Comparison of ENCODE assay signal across 15 mouse cellular contexts in genomic region chr9:75568399-75568798, GRCm38 (mm10).
"Had no signal": no experiment of that assay in that cellular context is flagged by ENCODE, and none has a peak within 500 bp of the region (broad histone marks: within the 10 kb centered on the region; RNA-seq: fewer than 3 reads in every experiment).

No protein-coding gene starts in this region.

- H3K27me3 ChIP-seq: midbrain, embryonic 15.5 days; neural tube, embryonic 12.5 days had no signal

- H3K36me3 ChIP-seq: liver, embryonic 15.5 days had no signal

- H3K9ac ChIP-seq: liver, embryonic 15.5 days; midbrain, embryonic 15.5 days; neural tube, embryonic 12.5 days had no signal

- H3K4me1 ChIP-seq: midbrain, embryonic 15.5 days; neural tube, embryonic 12.5 days had no signal

- ATAC-seq: intestine, embryonic 16.5 days; lung, postnatal 0 days; midbrain, embryonic 15.5 days had no signal

- H3K4me3 ChIP-seq: liver, embryonic 15.5 days; megakaryocyte, embryonic 14.5 days; midbrain, embryonic 15.5 days; neural tube, embryonic 12.5 days had no signal

- H3K9me3 ChIP-seq: liver, embryonic 15.5 days; megakaryocyte, embryonic 14.5 days; midbrain, embryonic 15.5 days; neural tube, embryonic 12.5 days had no signal

- DNase-seq: kidney, adult 2 months; kidney, postnatal 36 days; left cerebral cortex, postnatal 4 days; lung, adult 2 months; lung, postnatal 36 days; retina, postnatal 1 day; right cerebral cortex, postnatal 14 days; thymus, postnatal 36 days had no signal

- H3K27ac ChIP-seq: kidney, postnatal 0 days; liver, embryonic 15.5 days; midbrain, embryonic 15.5 days; neural tube, embryonic 12.5 days had no signal
